Mouse (Mus musculus): Measurements from ENCODE around the gene Gm13420. TPM values are rescaled to one million over a fixed set of nuclear protein-coding genes. Genes with fewer than 3 reads are reported as not detected.

The Gm13420 gene
- polyA plus RNA-seq, 1 experiment, result 0.26 TPM

- Histone ChIP-seq H3K27ac (ENCODE audit: insufficient read depth, low read length) (no peak overlapping the region), H3K36me3 (ENCODE audit: control insufficient read depth, insufficient read depth, low read length) (peaks cover 41% of the 10 kb centered on the region), H3K27me3 (ENCODE audit: control insufficient read depth, insufficient read depth, low read length) (no peaks in the 10 kb centered on the region), H3K4me1 (ENCODE audit: control insufficient read depth, insufficient read depth, insufficient read length) (peaks cover 20% of the 10 kb centered on the region; the same call in 1 of the 2 replicates), H3K4me3 (ENCODE audit: extremely low read depth, insufficient read depth, insufficient read length) (no peak overlapping the region)
- WGBS, result 91% methylated on average over 9 of the region's 9 CpGs
- TF ChIP-seq POLR2A (IDR thresholded peaks at IDR 0.05; ENCODE audit: low read depth, low read length) (no peak), CTCF (IDR thresholded peaks at IDR 0.05; ENCODE audit: extremely low read depth, insufficient read depth, insufficient read length, insufficient replicate concordance) (no peak)
- no peak for DNase-seq (ENCODE audit: low read depth in 1 of 2, low spot score in 2 of 2)
Measured at GRCm38 (mm10) chr2:29703104-29704081, 48.1 kb downstream of the Gm13420 start.

- peaks cover 42% of the 10 kb centered on the region for H3K36me3 ChIP-seq (ENCODE audit: control insufficient read depth, insufficient read depth, low read length)
- no peak for DNase-seq (ENCODE audit: low read depth in 1 of 2, low spot score in 2 of 2)
- TF ChIP-seq CTCF (IDR thresholded peaks at IDR 0.05; ENCODE audit: extremely low read depth, insufficient read depth, insufficient read length, insufficient replicate concordance) (no peak), POLR2A (IDR thresholded peaks at IDR 0.05; ENCODE audit: low read depth, low read length) (no peak)
- H3K4me1 ChIP-seq (ENCODE audit: control insufficient read depth, insufficient read depth, insufficient read length), result peaks cover 25% of the 10 kb centered on the region; the same call in 1 of the 2 replicates
- no peak overlapping the region for H3K27ac ChIP-seq (ENCODE audit: insufficient read depth, low read length)
- 96% methylated on average over 8 of the region's 8 CpGs for WGBS
- H3K4me3 ChIP-seq (ENCODE audit: extremely low read depth, insufficient read depth, insufficient read length), result no peak overlapping the region
- H3K27me3 ChIP-seq (ENCODE audit: control insufficient read depth, insufficient read depth, low read length), result no peaks in the 10 kb centered on the region
Measured at GRCm38 (mm10) chr2:29702189-29702588, 49.3 kb downstream of the Gm13420 start.

- TF ChIP-seq POLR2A (IDR thresholded peaks at IDR 0.05; ENCODE audit: low read depth, low read length), result no peak
- no peak for TF ChIP-seq CTCF (IDR thresholded peaks at IDR 0.05; ENCODE audit: extremely low read depth, insufficient read depth, insufficient read length, insufficient replicate concordance)
- no peak for DNase-seq (ENCODE audit: low read depth in 1 of 2, low spot score in 2 of 2)
- WGBS, result 88% methylated on average over 6 of the region's 6 CpGs
- peaks cover 20% of the 10 kb centered on the region; the same call in 1 of the 2 replicates for H3K4me1 ChIP-seq (ENCODE audit: control insufficient read depth, insufficient read depth, insufficient read length)
- H3K36me3 ChIP-seq (ENCODE audit: control insufficient read depth, insufficient read depth, low read length), result peaks cover 41% of the 10 kb centered on the region
- H3K27me3 ChIP-seq (ENCODE audit: control insufficient read depth, insufficient read depth, low read length), result no peaks in the 10 kb centered on the region
- H3K27ac ChIP-seq (ENCODE audit: insufficient read depth, low read length), result no peak overlapping the region
- no peak overlapping the region for H3K4me3 ChIP-seq (ENCODE audit: extremely low read depth, insufficient read depth, insufficient read length)
Measured at GRCm38 (mm10) chr2:29701393-29701792, 50.1 kb downstream of the Gm13420 start.

DNA sequence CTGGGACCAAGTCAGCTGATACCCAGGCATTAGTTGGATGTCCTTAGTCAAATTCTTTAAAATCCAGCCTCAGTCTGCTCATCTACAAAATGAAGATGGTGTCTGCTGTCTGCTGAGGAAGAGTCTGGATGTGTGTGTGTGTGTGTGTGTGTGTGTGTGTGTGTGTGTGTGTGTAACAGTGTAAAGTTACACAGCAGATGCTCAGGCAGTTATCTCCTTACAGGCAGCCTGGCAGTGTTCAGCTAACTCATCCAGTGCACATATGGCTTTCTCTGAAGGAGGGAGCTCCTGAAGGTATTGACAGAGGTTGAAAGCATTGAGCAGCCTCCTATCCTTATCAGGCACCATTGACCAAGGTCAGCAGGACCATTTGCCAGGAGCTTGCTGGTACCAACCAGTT lies 50.6 kb downstream of the Gm13420 start:
- DNase-seq (ENCODE audit: low read depth in 1 of 2, low spot score in 2 of 2), result no peak
- no peaks in the 10 kb centered on the region for H3K27me3 ChIP-seq (ENCODE audit: control insufficient read depth, insufficient read depth, low read length)
- no peak overlapping the region for H3K27ac ChIP-seq (ENCODE audit: insufficient read depth, low read length)
- H3K36me3 ChIP-seq (ENCODE audit: control insufficient read depth, insufficient read depth, low read length), result peaks cover 42% of the 10 kb centered on the region
- no peak overlapping the region for H3K4me3 ChIP-seq (ENCODE audit: extremely low read depth, insufficient read depth, insufficient read length)
- H3K4me1 ChIP-seq (ENCODE audit: control insufficient read depth, insufficient read depth, insufficient read length), result peaks cover 18% of the 10 kb centered on the region; the same call in 1 of the 2 replicates
- TF ChIP-seq POLR2A (IDR thresholded peaks at IDR 0.05; ENCODE audit: low read depth, low read length) (no peak), CTCF (IDR thresholded peaks at IDR 0.05; ENCODE audit: extremely low read depth, insufficient read depth, insufficient read length, insufficient replicate concordance) (no peak)

GRCm38 (mm10) chr2:29698421-29699290 lies 52.8 kb downstream of the Gm13420 start:
- peaks cover 34% of the 10 kb centered on the region for H3K36me3 ChIP-seq (ENCODE audit: control insufficient read depth, insufficient read depth, low read length)
- WGBS, result 25% methylated on average over 6 of the region's 6 CpGs
- H3K27me3 ChIP-seq (ENCODE audit: control insufficient read depth, insufficient read depth, low read length), result no peaks in the 10 kb centered on the region
- no peak for TF ChIP-seq POLR2A (IDR thresholded peaks at IDR 0.05; ENCODE audit: low read depth, low read length)
- TF ChIP-seq CTCF (IDR thresholded peaks at IDR 0.05; ENCODE audit: extremely low read depth, insufficient read depth, insufficient read length, insufficient replicate concordance), result no peak
- DNase-seq (ENCODE audit: low read depth in 1 of 2, low spot score in 2 of 2), result peak; percentile 18 to 20
- H3K27ac ChIP-seq (ENCODE audit: insufficient read depth, low read length), result peak overlapping the region; percentile 95
- H3K4me1 ChIP-seq (ENCODE audit: control insufficient read depth, insufficient read depth, insufficient read length), result peaks cover 20% of the 10 kb centered on the region; the same call in 1 of the 2 replicates
- H3K4me3 ChIP-seq (ENCODE audit: extremely low read depth, insufficient read depth, insufficient read length), result no peak overlapping the region

- no peak for DNase-seq (ENCODE audit: low read depth in 1 of 2, low spot score in 2 of 2)
- no peak overlapping the region for H3K4me3 ChIP-seq (ENCODE audit: extremely low read depth, insufficient read depth, insufficient read length)
- no peaks in the 10 kb centered on the region for H3K27me3 ChIP-seq (ENCODE audit: control insufficient read depth, insufficient read depth, low read length)
- H3K27ac ChIP-seq (ENCODE audit: insufficient read depth, low read length), result 0 out of 2 replicates have a peak overlapping the region, but pooled peaks have one; percentile 19
- 93% methylated on average over 7 of the region's 7 CpGs for WGBS
- peaks cover 22% of the 10 kb centered on the region; the same call in 1 of the 2 replicates for H3K4me1 ChIP-seq (ENCODE audit: control insufficient read depth, insufficient read depth, insufficient read length)
- TF ChIP-seq CTCF (IDR thresholded peaks at IDR 0.05; ENCODE audit: extremely low read depth, insufficient read depth, insufficient read length, insufficient replicate concordance), result no peak
- no peak for TF ChIP-seq POLR2A (IDR thresholded peaks at IDR 0.05; ENCODE audit: low read depth, low read length)
- H3K36me3 ChIP-seq (ENCODE audit: control insufficient read depth, insufficient read depth, low read length), result peaks cover 31% of the 10 kb centered on the region
Measured at GRCm38 (mm10) chr2:29696207-29696800, 55.2 kb downstream of the Gm13420 start.

Other genes starting within 250 kb of the Gm13420 start
- gene Rapgef1, start 132.0 kb downstream of the Gm13420 start, polyA plus RNA-seq (2012; rRNA removed), result 75.1 and 95.9 TPM in 2 replicates
- gene Gm13547, start 7.6 kb upstream of the Gm13420 start, polyA plus RNA-seq (2012; rRNA removed), result not detected in 2 replicates
- 31.9 and 32.6 TPM in 2 replicates for gene Coq4, start 35.8 kb upstream of the Gm13420 start, polyA plus RNA-seq (2012; rRNA removed)
- 25.5 and 29.3 TPM in 2 replicates for gene Trub2, start 36.8 kb upstream of the Gm13420 start, polyA plus RNA-seq (2012; rRNA removed)
- 13.7 and 14.2 TPM in 2 replicates for gene Slc27a4, start 50.9 kb upstream of the Gm13420 start, polyA plus RNA-seq (2012; rRNA removed)
- gene Urm1, start 68.4 kb upstream of the Gm13420 start, polyA plus RNA-seq (2012; rRNA removed), result 31.9 and 37.4 TPM in 2 replicates
- 8.4 and 11.7 TPM in 2 replicates for gene Cercam, start 117.5 kb upstream of the Gm13420 start, polyA plus RNA-seq (2012; rRNA removed)
- gene Odf2, start 137.5 kb upstream of the Gm13420 start, polyA plus RNA-seq (2012; rRNA removed), result 26.3 and 28.2 TPM in 2 replicates
- 14.5 and 16.4 TPM in 2 replicates for gene Gle1, start 183.7 kb upstream of the Gm13420 start, polyA plus RNA-seq (2012; rRNA removed)
- 98.5 and 101 TPM in 2 replicates for gene Sptan1, start 213.9 kb upstream of the Gm13420 start, polyA plus RNA-seq (2012; rRNA removed)

Data from spleen, adult 2 months (tissue).